Mouse (Mus musculus) liver, postnatal 0 days (tissue): Measurements from ENCODE around the gene Urod.

Experiments
- CTCF ChIP-seq: sonication (generic); IDR thresholded peaks from 2 replicates; pipeline ENCODE4 v1.5.1; 2016; ENCODE audit warnings: antibody characterized with exemption, low read depth
- EP300 ChIP-seq: IDR thresholded peaks from 2 replicates; pipeline ENCODE4 v1.6.1; 2016; ENCODE audit warnings: antibody characterized with exemption, low read depth, mild to moderate bottlenecking

GRCm38 (mm10) chr4:117004649-117005048, 10.4 kb upstream of the Urod start:
- TF ChIP-seq CTCF: no peak
- TF ChIP-seq EP300: no peak
